Mouse (Mus musculus): ENCODE results near the gene Zbed4. TPM values are rescaled to one million over a fixed set of nuclear protein-coding genes. Genes with fewer than 3 reads are reported as not detected.
A peak's percentile ranks its signal among the peaks of the same experiment; 100 is the strongest.

Zbed4 gene
- polyA plus RNA-seq, 1 experiment from 2014 or later, result 23.1 TPM

- H3K4me3 ChIP-seq (replicated peaks; ENCODE audit: low read length), result no peak overlapping the region
- H3K4me2 ChIP-seq (ENCODE audit: low read length), result no peak overlapping the region
- no peak overlapping the region for H3K27ac ChIP-seq (ENCODE audit: low read length)
- H3K9me3 ChIP-seq (ENCODE audit: control insufficient read depth, low read length), result no peaks in the 10 kb centered on the region
- no peaks in the 10 kb centered on the region for H3K27me3 ChIP-seq (replicated peaks; ENCODE audit: control insufficient read depth, insufficient read depth, low read length)
- no peaks in the 10 kb centered on the region for H3K4me1 ChIP-seq (replicated peaks; ENCODE audit: control insufficient read depth, insufficient read depth, low read length)
- 92% methylated on average over 6 of the region's 6 CpGs for WGBS
- no peak overlapping the region for H3K9ac ChIP-seq (replicated peaks; ENCODE audit: low read depth, low read length)
- ATAC-seq, result no peak
- H3K36me3 ChIP-seq (ENCODE audit: control insufficient read depth, insufficient read depth), result 0 out of 2 replicates have a peak, but pooled peaks cover 9% of the 10 kb centered on the region
Observed at GRCm38 (mm10) chr15:88827466-88827865, 76.0 kb downstream of the Zbed4 start.

GRCm38 (mm10) chr15:88827991-88828799, 76.7 kb downstream of the Zbed4 start:
- Histone ChIP-seq H3K36me3 (ENCODE audit: control insufficient read depth, insufficient read depth) (0 out of 2 replicates have a peak, but pooled peaks cover 9% of the 10 kb centered on the region), H3K4me1 (replicated peaks; ENCODE audit: control insufficient read depth, insufficient read depth, low read length) (no peaks in the 10 kb centered on the region), H3K4me3 (replicated peaks; ENCODE audit: low read length) (no peak overlapping the region), H3K27me3 (replicated peaks; ENCODE audit: control insufficient read depth, insufficient read depth, low read length) (no peaks in the 10 kb centered on the region), H3K9ac (replicated peaks; ENCODE audit: low read depth, low read length) (no peak overlapping the region), H3K9me3 (ENCODE audit: control insufficient read depth, low read length) (no peaks in the 10 kb centered on the region), H3K4me2 (ENCODE audit: low read length) (no peak overlapping the region), H3K27ac (ENCODE audit: low read length) (no peak overlapping the region)
- 26% methylated on average over 9 of the region's 9 CpGs for WGBS
- ATAC-seq, result peak; percentile 46

- Histone ChIP-seq H3K4me1 (replicated peaks; ENCODE audit: control insufficient read depth, insufficient read depth, low read length) (no peaks in the 10 kb centered on the region), H3K4me2 (ENCODE audit: low read length) (no peak overlapping the region), H3K9me3 (ENCODE audit: control insufficient read depth, low read length) (no peaks in the 10 kb centered on the region), H3K27me3 (replicated peaks; ENCODE audit: control insufficient read depth, insufficient read depth, low read length) (no peaks in the 10 kb centered on the region), H3K27ac (ENCODE audit: low read length) (no peak overlapping the region), H3K4me3 (replicated peaks; ENCODE audit: low read length) (no peak overlapping the region), H3K9ac (replicated peaks; ENCODE audit: low read depth, low read length) (no peak overlapping the region), H3K36me3 (ENCODE audit: control insufficient read depth, insufficient read depth) (0 out of 2 replicates have a peak, but pooled peaks cover 7% of the 10 kb centered on the region)
- ATAC-seq, result peak; percentile 91
- WGBS, result 57% methylated on average over 17 of the region's 17 CpGs
Observed at GRCm38 (mm10) chr15:88828800-88829705, 77.6 kb downstream of the Zbed4 start.

GRCm38 (mm10) chr15:88829791-88830440, 78.5 kb downstream of the Zbed4 start:
- no peaks in the 10 kb centered on the region for H3K4me1 ChIP-seq (replicated peaks; ENCODE audit: control insufficient read depth, insufficient read depth, low read length)
- no peak overlapping the region for H3K27ac ChIP-seq (ENCODE audit: low read length)
- no peak overlapping the region for H3K4me2 ChIP-seq (ENCODE audit: low read length)
- H3K9ac ChIP-seq (replicated peaks; ENCODE audit: low read depth, low read length), result no peak overlapping the region
- no peak overlapping the region for H3K4me3 ChIP-seq (replicated peaks; ENCODE audit: low read length)
- ATAC-seq, result no peak
- no peaks in the 10 kb centered on the region for H3K27me3 ChIP-seq (replicated peaks; ENCODE audit: control insufficient read depth, insufficient read depth, low read length)
- H3K36me3 ChIP-seq (ENCODE audit: control insufficient read depth, insufficient read depth), result 0 out of 2 replicates have a peak, but pooled peaks cover 7% of the 10 kb centered on the region
- H3K9me3 ChIP-seq (ENCODE audit: control insufficient read depth, low read length), result no peaks in the 10 kb centered on the region
- WGBS, result 76% methylated on average over 6 of the region's 6 CpGs

GRCm38 (mm10) chr15:88830696-88831095, 79.2 kb downstream of the Zbed4 start:
- 87% methylated on average over 5 of the region's 5 CpGs for WGBS
- no peak for ATAC-seq

GRCm38 (mm10) chr15:88831482-88831881, 80.0 kb downstream of the Zbed4 start:
- Histone ChIP-seq H3K9ac (replicated peaks; ENCODE audit: low read depth, low read length) (no peak overlapping the region), H3K27me3 (replicated peaks; ENCODE audit: control insufficient read depth, insufficient read depth, low read length) (no peaks in the 10 kb centered on the region), H3K4me1 (replicated peaks; ENCODE audit: control insufficient read depth, insufficient read depth, low read length) (no peaks in the 10 kb centered on the region), H3K27ac (ENCODE audit: low read length) (no peak overlapping the region), H3K9me3 (ENCODE audit: control insufficient read depth, low read length) (no peaks in the 10 kb centered on the region), H3K36me3 (ENCODE audit: control insufficient read depth, insufficient read depth) (no peaks in the 10 kb centered on the region), H3K4me2 (ENCODE audit: low read length) (no peak overlapping the region), H3K4me3 (replicated peaks; ENCODE audit: low read length) (no peak overlapping the region)
- WGBS, result 57% methylated on average over 5 of the region's 5 CpGs
- ATAC-seq, result no peak

More at GRCm38 (mm10) chr15:88830696-88831095, 79.2 kb downstream of the Zbed4 start:
- H3K36me3 ChIP-seq (ENCODE audit: control insufficient read depth, insufficient read depth), result 0 out of 2 replicates have a peak, but pooled peaks cover 4% of the 10 kb centered on the region
- no peaks in the 10 kb centered on the region for H3K9me3 ChIP-seq (ENCODE audit: control insufficient read depth, low read length)
- no peak overlapping the region for H3K27ac ChIP-seq (ENCODE audit: low read length)
- H3K27me3 ChIP-seq (replicated peaks; ENCODE audit: control insufficient read depth, insufficient read depth, low read length), result no peaks in the 10 kb centered on the region
- H3K4me3 ChIP-seq (replicated peaks; ENCODE audit: low read length), result no peak overlapping the region
- no peak overlapping the region for H3K9ac ChIP-seq (replicated peaks; ENCODE audit: low read depth, low read length)
- no peak overlapping the region for H3K4me2 ChIP-seq (ENCODE audit: low read length)
- H3K4me1 ChIP-seq (replicated peaks; ENCODE audit: control insufficient read depth, insufficient read depth, low read length), result no peaks in the 10 kb centered on the region

- Histone ChIP-seq H3K9ac (replicated peaks; ENCODE audit: low read depth, low read length) (no peak overlapping the region), H3K27me3 (replicated peaks; ENCODE audit: control insufficient read depth, insufficient read depth, low read length) (no peaks in the 10 kb centered on the region), H3K27ac (ENCODE audit: low read length) (no peak overlapping the region), H3K4me2 (ENCODE audit: low read length) (no peak overlapping the region), H3K36me3 (ENCODE audit: control insufficient read depth, insufficient read depth) (no peaks in the 10 kb centered on the region), H3K4me3 (replicated peaks; ENCODE audit: low read length) (no peak overlapping the region), H3K4me1 (replicated peaks; ENCODE audit: control insufficient read depth, insufficient read depth, low read length) (peaks cover 8% of the 10 kb centered on the region), H3K9me3 (ENCODE audit: control insufficient read depth, low read length) (no peaks in the 10 kb centered on the region)
- WGBS, result 85% methylated on average over 9 of the region's 9 CpGs
- ATAC-seq, result no peak
Observed at GRCm38 (mm10) chr15:88832536-88832935, 81.1 kb downstream of the Zbed4 start.

Measured in forebrain, embryonic 16.5 days (tissue).